Mouse (Mus musculus): ENCODE results near the gene Thap8.

GRCm38 (mm10) chr7:30291215-30292131, 11.6 kb downstream of the Thap8 start, which contains the start of gene Clip3:
- TF ChIP-seq POLR2A (IDR thresholded peaks at IDR 0.05; ENCODE audit: low read depth, low read length) (no peak), CTCF (conservative IDR thresholded peaks at IDR 0.05; ENCODE audit: insufficient read depth, insufficient read length, low read depth, low read length) (no peak)

All from kidney, adult 2 months (tissue).